Mouse (Mus musculus): ENCODE measurements at regions not wholly inside any gene's neighbourhood (a gene's known extent, or its start where the extent isn't known, plus 50 kb on each side); places are given as distances from the start of the nearest gene placed in this dataset.

DNA sequence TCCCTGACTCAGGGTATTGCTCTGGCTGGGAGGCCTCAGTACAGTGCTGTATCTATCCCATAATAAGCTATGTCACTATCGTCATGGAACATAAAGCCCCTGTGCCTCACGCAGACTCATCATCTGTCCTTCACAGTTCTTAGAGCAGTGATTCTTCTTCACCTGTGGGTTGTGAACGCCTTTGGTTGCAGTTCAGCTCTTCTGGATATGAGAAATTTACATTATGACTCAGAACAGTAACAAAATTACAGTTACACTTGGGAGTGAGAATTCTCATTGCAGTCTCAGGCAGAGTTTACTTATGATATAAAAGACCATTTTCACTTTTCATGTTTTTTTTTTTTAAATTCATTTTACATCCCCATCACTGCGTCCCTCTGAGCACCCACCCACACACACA, 941.4 kb downstream of the Slc4a3 start:
- 76% methylated on average over 4 of the region's 4 CpGs for WGBS
- TF ChIP-seq POLR2A (IDR thresholded peaks at IDR 0.05; ENCODE audit: low read depth, low read length): no peak
- TF ChIP-seq CTCF (IDR thresholded peaks at IDR 0.05; ENCODE audit: extremely low read depth, insufficient read length, insufficient replicate concordance, low read depth, low read length): no peak
- no peaks in the 10 kb centered on the region for H3K4me1 ChIP-seq (ENCODE audit: control insufficient read depth, insufficient read depth, insufficient read length, low read length)

DNA sequence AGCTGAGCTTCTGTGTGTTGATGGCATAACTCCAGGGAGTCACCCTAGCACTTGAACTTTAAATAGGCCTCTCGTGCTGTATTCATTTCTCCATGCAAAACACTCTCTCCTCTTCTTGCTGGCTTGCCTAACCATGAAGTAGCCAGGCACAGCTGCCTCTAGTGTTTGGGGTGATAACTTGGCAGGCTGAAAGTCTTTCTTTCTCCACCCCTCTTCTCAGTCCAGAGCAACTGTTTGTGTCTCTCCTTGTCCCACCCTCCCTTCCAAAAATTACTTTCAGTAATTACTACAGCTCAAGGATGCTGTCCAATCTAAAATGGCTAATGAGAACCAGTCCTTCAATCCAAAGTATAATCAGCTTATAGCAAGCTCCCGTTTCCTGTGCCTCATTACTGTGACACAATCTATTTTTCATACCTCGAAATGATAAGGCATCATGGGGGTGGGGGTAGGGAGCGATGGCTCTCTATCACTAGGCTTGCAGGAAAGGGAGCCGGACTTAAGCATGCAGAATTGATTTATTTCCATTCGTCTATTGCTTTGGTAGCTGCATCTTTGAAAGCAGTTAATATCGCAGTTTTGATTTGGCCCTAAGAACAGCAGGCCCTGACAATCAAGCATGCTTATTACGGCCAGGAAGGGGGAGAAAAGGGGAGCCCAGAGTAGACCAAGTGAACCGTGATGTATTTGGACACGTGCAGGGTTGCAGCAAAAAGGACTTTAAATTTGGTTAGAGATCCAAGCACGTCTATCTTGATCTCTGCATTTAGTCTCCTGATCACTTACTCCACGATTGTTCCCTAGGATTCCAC, 943.8 kb downstream of the Slc4a3 start:
- H3K36me3 ChIP-seq (ENCODE audit: control insufficient read depth, insufficient read depth, low read length): no peaks in the 10 kb centered on the region
- H3K4me1 ChIP-seq (ENCODE audit: control insufficient read depth, insufficient read depth, insufficient read length, low read length): no peaks in the 10 kb centered on the region
- no peak overlapping the region for H3K4me3 ChIP-seq (ENCODE audit: low read depth, low read length)
- TF ChIP-seq POLR2A (IDR thresholded peaks at IDR 0.05; ENCODE audit: low read depth, low read length) (no peak), CTCF (IDR thresholded peaks at IDR 0.05; ENCODE audit: extremely low read depth, insufficient read length, insufficient replicate concordance, low read depth, low read length) (no peak)
- H3K27ac ChIP-seq (ENCODE audit: insufficient read depth, low read depth, low read length): no peak overlapping the region
- 65% methylated on average over 12 of the region's 12 CpGs for WGBS
- H3K27me3 ChIP-seq (ENCODE audit: control insufficient read depth, insufficient read depth, low read length): no peaks in the 10 kb centered on the region

More for the DNA sequence above, 941.4 kb downstream of the Slc4a3 start:
- H3K27me3 ChIP-seq (ENCODE audit: control insufficient read depth, insufficient read depth, low read length): no peaks in the 10 kb centered on the region
- H3K27ac ChIP-seq (ENCODE audit: insufficient read depth, low read depth, low read length): no peak overlapping the region
- no peak overlapping the region for H3K4me3 ChIP-seq (ENCODE audit: low read depth, low read length)
- H3K36me3 ChIP-seq (ENCODE audit: control insufficient read depth, insufficient read depth, low read length): no peaks in the 10 kb centered on the region

DNA sequence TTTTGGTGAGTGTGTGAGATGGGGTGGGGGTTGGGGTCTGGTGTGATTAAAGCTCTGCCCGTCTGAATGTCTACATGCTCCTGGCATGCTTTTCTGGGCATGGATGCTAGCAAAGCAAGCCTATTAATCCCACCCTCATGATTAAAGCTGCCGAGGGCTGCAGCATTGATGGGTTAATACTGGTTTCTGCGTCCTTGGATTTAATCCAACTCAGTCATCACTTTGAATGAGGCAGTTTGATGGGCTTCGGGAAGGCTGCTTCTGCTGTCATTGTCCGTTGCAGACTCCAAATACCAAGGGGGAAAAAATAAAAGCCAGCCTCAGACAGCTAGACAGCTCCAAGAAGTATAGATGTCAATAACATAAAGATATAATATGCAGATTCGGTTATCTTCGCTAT, 944.7 kb downstream of the Slc4a3 start:
- Histone ChIP-seq H3K27ac (ENCODE audit: insufficient read depth, low read depth, low read length) (no peak overlapping the region), H3K4me3 (ENCODE audit: low read depth, low read length) (no peak overlapping the region), H3K4me1 (ENCODE audit: control insufficient read depth, insufficient read depth, insufficient read length, low read length) (no peaks in the 10 kb centered on the region), H3K36me3 (ENCODE audit: control insufficient read depth, insufficient read depth, low read length) (no peaks in the 10 kb centered on the region), H3K27me3 (ENCODE audit: control insufficient read depth, insufficient read depth, low read length) (no peaks in the 10 kb centered on the region)
- TF ChIP-seq CTCF (IDR thresholded peaks at IDR 0.05; ENCODE audit: extremely low read depth, insufficient read length, insufficient replicate concordance, low read depth, low read length): no peak
- TF ChIP-seq POLR2A (IDR thresholded peaks at IDR 0.05; ENCODE audit: low read depth, low read length): no peak
- WGBS: 66% methylated on average over 7 of the region's 7 CpGs

DNA sequence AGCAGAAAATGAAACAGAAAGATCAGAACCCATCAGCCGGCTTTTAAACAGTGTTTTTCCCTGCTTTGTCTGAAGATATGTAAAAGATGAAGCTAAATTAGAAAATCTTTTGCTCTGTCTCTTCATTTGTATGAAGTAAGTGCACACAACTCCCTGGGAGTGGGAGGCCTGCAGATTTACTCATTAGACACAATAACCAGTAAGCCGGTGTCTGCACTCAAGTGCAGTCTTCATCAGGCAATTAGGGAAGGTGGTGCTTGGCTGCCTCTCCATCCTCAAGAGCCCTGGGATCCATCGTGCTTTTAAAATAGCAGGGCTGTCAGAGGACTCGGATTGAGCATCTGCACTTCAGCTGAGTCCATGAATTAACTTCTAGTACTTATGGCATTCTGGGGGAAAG, 945.1 kb downstream of the Slc4a3 start:
- Histone ChIP-seq H3K4me1 (ENCODE audit: control insufficient read depth, insufficient read depth, insufficient read length, low read length) (no peaks in the 10 kb centered on the region), H3K27ac (ENCODE audit: insufficient read depth, low read depth, low read length) (no peak overlapping the region), H3K27me3 (ENCODE audit: control insufficient read depth, insufficient read depth, low read length) (no peaks in the 10 kb centered on the region), H3K4me3 (ENCODE audit: low read depth, low read length) (no peak overlapping the region), H3K36me3 (ENCODE audit: control insufficient read depth, insufficient read depth, low read length) (no peaks in the 10 kb centered on the region)
- 73% methylated on average over 4 of the region's 4 CpGs for WGBS
- TF ChIP-seq POLR2A (IDR thresholded peaks at IDR 0.05; ENCODE audit: low read depth, low read length): no peak
- TF ChIP-seq CTCF (IDR thresholded peaks at IDR 0.05; ENCODE audit: extremely low read depth, insufficient read length, insufficient replicate concordance, low read depth, low read length): no peak

DNA sequence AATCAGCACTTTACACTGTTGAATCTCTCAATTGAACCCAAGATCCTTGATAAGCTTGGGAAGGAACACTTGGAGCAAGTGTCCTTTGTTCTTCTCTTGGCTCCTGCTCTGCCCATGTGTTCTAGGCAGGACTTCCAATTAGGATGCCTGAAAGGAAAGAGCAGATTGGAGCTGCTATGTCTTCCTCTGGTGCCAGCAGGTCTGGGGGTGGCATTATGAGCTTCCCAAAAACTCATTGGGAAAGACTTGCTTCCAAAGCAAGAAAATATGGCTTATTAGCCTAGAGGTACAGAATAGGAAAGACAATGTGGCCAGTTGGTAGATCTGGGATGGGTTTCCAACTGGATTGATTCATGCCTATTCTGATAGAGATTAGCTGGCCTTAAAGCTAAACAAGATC, 959.1 kb downstream of the Slc4a3 start:
- H3K27me3 ChIP-seq (ENCODE audit: control insufficient read depth, insufficient read depth, low read length): no peaks in the 10 kb centered on the region
- TF ChIP-seq POLR2A (IDR thresholded peaks at IDR 0.05; ENCODE audit: low read depth, low read length) (no peak), CTCF (IDR thresholded peaks at IDR 0.05; ENCODE audit: extremely low read depth, insufficient read length, insufficient replicate concordance, low read depth, low read length) (no peak)
- no peak overlapping the region for H3K27ac ChIP-seq (ENCODE audit: insufficient read depth, low read depth, low read length)
- no peak overlapping the region for H3K4me3 ChIP-seq (ENCODE audit: low read depth, low read length)
- H3K36me3 ChIP-seq (ENCODE audit: control insufficient read depth, insufficient read depth, low read length): no peaks in the 10 kb centered on the region
- H3K4me1 ChIP-seq (ENCODE audit: control insufficient read depth, insufficient read depth, insufficient read length, low read length): no peaks in the 10 kb centered on the region

DNA sequence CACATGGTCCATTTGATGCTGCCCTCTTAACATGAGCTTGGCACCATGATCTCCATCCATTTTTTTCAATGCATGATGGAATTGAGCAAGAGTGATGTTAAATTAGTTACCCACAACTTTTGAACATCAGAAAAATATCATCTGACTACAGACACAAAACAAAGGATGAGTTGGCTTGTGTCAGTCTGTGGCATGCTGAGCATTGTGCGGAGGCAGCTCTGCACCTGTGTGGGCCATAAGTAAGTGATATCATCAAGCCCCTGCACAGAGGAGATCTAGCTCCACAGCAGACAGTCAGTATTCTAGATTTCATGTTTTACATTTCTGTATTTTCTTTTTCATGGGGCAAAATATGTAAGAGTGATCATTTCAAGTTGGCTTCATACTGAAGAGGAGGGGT, 962.8 kb downstream of the Slc4a3 start:
- WGBS: 96% methylated on average over 1 of the region's 1 CpGs
- Histone ChIP-seq H3K36me3 (ENCODE audit: control insufficient read depth, insufficient read depth, low read length) (no peaks in the 10 kb centered on the region), H3K27ac (ENCODE audit: insufficient read depth, low read depth, low read length) (no peak overlapping the region), H3K27me3 (ENCODE audit: control insufficient read depth, insufficient read depth, low read length) (no peaks in the 10 kb centered on the region), H3K4me3 (ENCODE audit: low read depth, low read length) (no peak overlapping the region), H3K4me1 (ENCODE audit: control insufficient read depth, insufficient read depth, insufficient read length, low read length) (no peaks in the 10 kb centered on the region)
- no peak for TF ChIP-seq POLR2A (IDR thresholded peaks at IDR 0.05; ENCODE audit: low read depth, low read length)
- TF ChIP-seq CTCF (IDR thresholded peaks at IDR 0.05; ENCODE audit: extremely low read depth, insufficient read length, insufficient replicate concordance, low read depth, low read length): no peak

DNA sequence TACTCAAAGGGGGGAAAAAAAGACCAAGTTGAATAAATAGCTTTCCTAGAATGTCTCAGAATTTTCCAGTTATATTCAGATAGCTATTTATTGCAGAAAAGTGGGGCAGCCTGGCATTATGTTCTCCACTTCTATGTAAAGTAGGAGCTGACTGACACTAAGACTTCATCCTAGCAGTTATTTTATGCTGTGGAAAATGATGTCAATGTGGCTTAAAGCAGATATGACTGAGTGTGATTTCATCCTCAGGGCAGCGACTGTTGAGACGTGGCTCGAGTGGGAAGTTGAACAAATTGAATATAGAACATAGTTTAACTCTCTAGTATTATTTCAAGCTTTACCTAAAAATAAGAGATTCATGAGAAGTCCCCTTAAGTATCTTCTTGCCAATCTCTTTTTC, 963.4 kb downstream of the Slc4a3 start:
- Histone ChIP-seq H3K27ac (ENCODE audit: insufficient read depth, low read depth, low read length) (no peak overlapping the region), H3K4me1 (ENCODE audit: control insufficient read depth, insufficient read depth, insufficient read length, low read length) (no peaks in the 10 kb centered on the region), H3K4me3 (ENCODE audit: low read depth, low read length) (no peak overlapping the region), H3K36me3 (ENCODE audit: control insufficient read depth, insufficient read depth, low read length) (no peaks in the 10 kb centered on the region), H3K27me3 (ENCODE audit: control insufficient read depth, insufficient read depth, low read length) (no peaks in the 10 kb centered on the region)
- 88% methylated on average over 3 of the region's 3 CpGs for WGBS
- TF ChIP-seq CTCF (IDR thresholded peaks at IDR 0.05; ENCODE audit: extremely low read depth, insufficient read length, insufficient replicate concordance, low read depth, low read length): no peak
- no peak for TF ChIP-seq POLR2A (IDR thresholded peaks at IDR 0.05; ENCODE audit: low read depth, low read length)
